Mouse (Mus musculus) kidney, embryonic 15.5 days (tissue): Measurements from ENCODE around the gene Acat3. TPM values are rescaled to one million over a fixed set of nuclear protein-coding genes. Genes with fewer than 3 reads are reported as not detected.
"Not testable (repeated sequence)": the region's sequence is repeated elsewhere in the genome, so short reads cannot be mapped to it uniquely, and the experiment has no call there.

Experiments
- ATAC-seq: fragments of 200-750 bp; cut with Nextera tagmentation; replicated peaks from 2 replicates; pipeline ENCODE4 v1.8.0; 2017; ENCODE audit warnings: moderate TSS enrichment; ENCODE audit not compliant: low FRiP score
- H3K27ac ChIP-seq: fragments of 300-500 bp; sonication (generic); 2 replicates; pipeline ENCODE4 v1.5.1; 2015; ENCODE audit warnings: mild to moderate bottlenecking, inconsistent platforms
- H3K27me3 ChIP-seq: fragments of 300-500 bp; sonication (generic); 2 replicates; pipeline ENCODE4 v1.6.1; 2015; ENCODE audit warnings: inconsistent platforms
- H3K36me3 ChIP-seq: fragments of 300-500 bp; sonication (generic); 2 replicates; pipeline ENCODE4 v1.6.1; 2015; ENCODE audit warnings: inconsistent platforms
- H3K4me1 ChIP-seq: fragments of 300-500 bp; sonication (generic); 2 replicates; pipeline ENCODE4 v1.6.1; 2015; ENCODE audit warnings: inconsistent platforms
- H3K4me2 ChIP-seq: fragments of 300-500 bp; sonication (generic); 2 replicates; pipeline ENCODE4 v1.6.1; 2015; ENCODE audit warnings: moderate library complexity, mild to moderate bottlenecking, inconsistent platforms
- H3K4me3 ChIP-seq: fragments of 300-500 bp; sonication (generic); replicated peaks from 2 replicates; pipeline ENCODE4 v1.5.1; 2015; ENCODE audit warnings: mild to moderate bottlenecking, inconsistent platforms
- H3K9ac ChIP-seq: fragments of 300-500 bp; sonication (generic); 2 replicates; pipeline ENCODE4 v1.6.1; 2015; ENCODE audit warnings: mild to moderate bottlenecking, inconsistent platforms
- H3K9me3 ChIP-seq: fragments of 300-500 bp; sonication (generic); replicated peaks from 2 replicates; pipeline ENCODE4 v1.6.1; 2016; ENCODE audit warnings: inconsistent platforms
- WGBS: fragments of 180-500 bp; shearing (Covaris S2); methylation state at CpG from one replicate; pipeline ENCODE4 v1.1.7; 2015; ENCODE audit warnings: mixed read lengths; 5-methylcytosine and 5-hydroxymethylcytosine counted together
- polyA plus RNA-seq: library from polyadenylated mRNA; unstranded; fragments of >200 nt; fragmentation: Nextera tagmentation; extraction: Ambion mirVana; gene quantifications from 2 replicates; pipeline ENCODE4 v1.2.1, GENCODE M21; 2015

Acat3 gene
- 2.2 and 3.4 TPM in 2 replicates for polyA plus RNA-seq

DNA sequence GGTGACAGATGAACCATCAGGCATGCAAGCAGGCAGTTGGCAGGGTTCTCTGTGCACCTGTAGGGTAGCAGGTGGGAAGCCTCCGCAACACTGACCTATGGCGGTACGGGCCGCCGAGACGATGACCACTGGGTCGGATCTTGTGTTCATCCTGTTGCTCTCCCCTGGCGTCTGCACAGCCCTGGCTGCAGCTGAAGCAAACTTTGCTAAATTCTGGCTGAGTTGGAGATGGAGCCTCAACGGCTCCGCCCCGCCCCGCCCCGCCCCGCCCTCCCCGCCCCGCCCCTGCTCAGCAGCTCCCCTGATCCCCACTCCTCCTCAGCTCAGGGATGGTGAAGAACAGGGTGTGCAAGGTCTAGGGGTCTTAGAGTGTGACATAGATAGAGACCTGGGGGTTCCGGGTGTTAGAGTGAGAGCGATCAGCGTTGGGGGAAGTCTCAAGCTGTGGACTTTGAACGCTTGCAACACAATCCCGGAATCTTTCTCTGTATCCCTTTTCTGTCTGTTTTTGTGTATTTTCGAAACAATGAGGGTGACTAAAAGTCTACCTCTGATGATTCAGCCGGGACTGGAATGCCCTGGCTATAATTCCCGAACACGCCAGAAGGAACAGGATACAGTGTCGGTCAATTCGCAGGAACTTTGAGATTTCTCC is at the start of gene Acat3:
TSS of gene Acat3 (minus strand) at position 450 of the 655 bp plus-strand sequence.
- 10% methylated on average over 27 of the region's 27 CpGs for WGBS
- peak within 1 kb of the TSS; percentile 38 for H3K4me3 ChIP-seq
- no peaks in the 10 kb centered on the region for H3K9me3 ChIP-seq
- H3K4me2 ChIP-seq, result peak within 1 kb of the TSS; percentile 70
- H3K36me3 ChIP-seq, result peaks cover 27% of the 10 kb centered on the region
- H3K4me1 ChIP-seq, result peaks cover 8% of the 10 kb centered on the region; the same call in 1 of the 2 replicates
- H3K27me3 ChIP-seq, result no peaks in the 10 kb centered on the region
- H3K27ac ChIP-seq, result no peak within 1 kb of the TSS
- ATAC-seq, result peak; percentile 87
- 0 out of 2 replicates have a peak within 1 kb of the TSS, but pooled peaks have one; percentile 23 for H3K9ac ChIP-seq

DNA sequence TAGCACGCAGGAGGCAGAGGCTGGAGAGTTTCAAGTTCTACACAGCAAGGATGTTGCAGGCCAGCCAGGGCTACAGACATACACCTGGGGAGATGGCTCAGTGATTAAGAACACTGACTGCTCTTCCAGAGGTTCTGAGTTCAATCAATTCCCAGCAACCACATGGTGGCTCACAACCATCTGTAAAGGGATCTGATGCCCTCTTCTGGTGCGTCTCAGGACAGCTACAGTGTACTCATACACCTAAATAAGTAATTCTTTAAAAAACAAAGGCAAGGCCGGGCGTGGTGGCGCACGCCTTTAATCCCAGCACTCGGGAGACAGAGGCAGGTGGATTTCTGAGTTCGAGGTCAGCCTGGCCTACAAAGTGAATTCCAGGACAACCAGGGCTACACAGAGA is 47.7 kb upstream of the Acat3 start:
- H3K4me3 ChIP-seq, H3K9me3 ChIP-seq, H3K4me2 ChIP-seq, H3K27me3 ChIP-seq, H3K9ac ChIP-seq, ATAC-seq, H3K27ac ChIP-seq: not testable (repeated sequence)
- H3K4me1 ChIP-seq, result peaks cover 15% of the 10 kb centered on the region
- H3K36me3 ChIP-seq, result peaks cover 40% of the 10 kb centered on the region
- WGBS, result 95% methylated on average over 8 of the region's 8 CpGs

DNA sequence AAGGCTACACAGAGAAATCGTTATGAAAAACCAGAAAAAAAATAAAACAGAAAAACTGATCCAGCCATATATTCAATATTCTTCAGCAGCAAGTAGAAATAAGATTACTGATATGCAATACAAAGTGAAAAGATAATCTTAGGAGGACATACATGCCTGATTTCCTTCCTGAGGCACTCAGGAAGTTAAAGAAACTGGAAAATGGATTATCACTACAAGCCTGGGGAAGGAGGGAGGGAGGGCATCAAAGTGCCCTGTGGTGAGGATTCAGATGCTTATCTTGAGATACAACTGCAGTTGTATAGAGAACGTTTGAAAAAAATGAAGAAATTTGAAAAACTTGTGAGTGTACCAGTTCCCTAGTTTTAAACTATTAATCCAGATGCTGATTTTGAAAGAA is 43.6 kb upstream of the Acat3 start:
- Histone ChIP-seq H3K9ac (no peak overlapping the region), H3K4me2 (no peak overlapping the region), H3K4me3 (no peak overlapping the region), H3K27me3 (no peaks in the 10 kb centered on the region), H3K4me1 (peaks cover 2% of the 10 kb centered on the region; the same call in 1 of the 2 replicates), H3K27ac (no peak overlapping the region), H3K9me3 (no peaks in the 10 kb centered on the region), H3K36me3 (peaks cover 75% of the 10 kb centered on the region)
- 79% methylated on average over 2 of the region's 2 CpGs for WGBS
- no peak for ATAC-seq

GRCm38 (mm10) chr17:12978546-12978945 is 38.1 kb upstream of the Acat3 start:
- H3K4me2 ChIP-seq, result no peak overlapping the region
- H3K9me3 ChIP-seq, result no peaks in the 10 kb centered on the region
- no peak overlapping the region for H3K4me3 ChIP-seq
- no peak overlapping the region for H3K9ac ChIP-seq
- WGBS, result 96% methylated on average over 1 of the region's 1 CpGs
- no peaks in the 10 kb centered on the region for H3K27me3 ChIP-seq
- H3K36me3 ChIP-seq, result peaks cover 80% of the 10 kb centered on the region
- no peak overlapping the region for H3K27ac ChIP-seq
- H3K4me1 ChIP-seq, result no peaks in the 10 kb centered on the region
- no peak for ATAC-seq

DNA sequence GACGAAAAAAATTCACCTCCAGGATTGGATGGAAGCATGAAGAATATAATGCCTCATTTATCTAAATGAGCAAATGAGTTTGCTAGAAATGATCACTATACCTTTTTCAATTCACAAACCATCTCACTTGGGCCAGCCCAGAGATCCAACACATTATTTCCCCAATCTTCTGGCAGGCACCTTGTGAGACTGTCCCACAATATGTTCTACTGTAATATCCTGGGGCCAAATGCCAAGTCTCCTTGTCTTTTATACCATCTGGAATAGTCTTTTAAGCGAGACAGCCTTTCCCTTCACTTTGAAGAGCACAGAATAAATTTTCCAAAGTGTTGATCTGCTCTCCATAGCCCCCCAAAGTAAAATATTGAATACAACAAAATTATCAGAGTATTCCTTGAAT is 33.5 kb upstream of the Acat3 start:
- 83% methylated on average over 2 of the region's 2 CpGs for WGBS
- no peaks in the 10 kb centered on the region for H3K4me1 ChIP-seq
- no peak overlapping the region for H3K9ac ChIP-seq
- no peak overlapping the region for H3K27ac ChIP-seq
- H3K9me3 ChIP-seq, result no peaks in the 10 kb centered on the region
- H3K4me3 ChIP-seq, result no peak overlapping the region
- H3K36me3 ChIP-seq, result peaks cover 71% of the 10 kb centered on the region
- H3K27me3 ChIP-seq, result no peaks in the 10 kb centered on the region
- ATAC-seq, result no peak
- no peak overlapping the region for H3K4me2 ChIP-seq

GRCm38 (mm10) chr17:12967173-12967572 is 26.8 kb upstream of the Acat3 start:
- no peak for ATAC-seq
- no peaks in the 10 kb centered on the region for H3K4me1 ChIP-seq
- H3K9ac ChIP-seq, result no peak overlapping the region
- H3K4me3 ChIP-seq, result no peak overlapping the region
- no peaks in the 10 kb centered on the region for H3K9me3 ChIP-seq
- no peak overlapping the region for H3K4me2 ChIP-seq
- H3K27ac ChIP-seq, result no peak overlapping the region
- peaks cover 58% of the 10 kb centered on the region for H3K36me3 ChIP-seq
- H3K27me3 ChIP-seq, result no peaks in the 10 kb centered on the region
- WGBS, result 89% methylated on average over 2 of the region's 2 CpGs

- H3K27me3 ChIP-seq, result no peaks in the 10 kb centered on the region
- H3K4me3 ChIP-seq, result no peak overlapping the region
- no peak for ATAC-seq
- H3K36me3 ChIP-seq, result peaks cover 38% of the 10 kb centered on the region
- H3K9ac ChIP-seq, result no peak overlapping the region
- H3K9me3 ChIP-seq, result no peaks in the 10 kb centered on the region
- H3K4me2 ChIP-seq, result no peak overlapping the region
- 71% methylated on average over 3 of the region's 3 CpGs for WGBS
- H3K4me1 ChIP-seq, result peaks cover 7% of the 10 kb centered on the region
- H3K27ac ChIP-seq, result no peak overlapping the region
These were observed 23.1 kb upstream of the Acat3 start for GRCm38 (mm10) chr17:12963476-12963875.

DNA sequence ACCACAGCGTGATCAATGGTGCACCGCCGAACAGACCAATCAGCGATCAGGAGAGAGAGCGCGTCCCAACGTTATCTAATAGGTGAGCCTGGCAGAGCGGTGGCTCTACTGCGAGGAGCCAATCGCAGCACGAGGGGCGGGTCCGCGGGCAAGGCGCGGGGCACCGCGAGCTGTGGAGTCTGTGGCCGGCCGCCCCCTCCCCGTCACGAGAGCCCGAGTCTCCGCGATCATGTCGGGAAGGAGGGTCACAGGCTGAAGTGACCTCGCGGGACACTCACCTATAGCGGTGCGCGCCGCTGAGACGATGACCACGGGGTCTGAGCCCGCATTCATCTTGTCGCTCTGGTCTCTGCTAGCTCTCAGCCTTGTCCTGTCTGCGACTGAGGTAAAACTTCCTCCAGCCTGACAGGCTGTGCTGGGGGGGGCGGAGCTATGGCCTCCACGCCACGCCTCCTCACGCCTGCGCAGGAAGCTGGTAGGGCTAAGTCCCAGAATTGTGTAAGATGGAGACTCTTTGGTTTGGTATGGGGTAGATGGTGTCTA is 20.0 kb upstream of the Acat3 start, which contains the start of gene Acat2:
TSS of gene Acat2 (minus strand) at position 417 of the 543 bp plus-strand sequence.
- H3K4me1 ChIP-seq, result peaks cover 7% of the 10 kb centered on the region
- peak; percentile 99 for ATAC-seq
- H3K9me3 ChIP-seq, result no peaks in the 10 kb centered on the region
- H3K4me3 ChIP-seq, result peak within 1 kb of the TSS; percentile 87
- H3K4me2 ChIP-seq, result peak within 1 kb of the TSS; percentile 84
- peak within 1 kb of the TSS; percentile 72 for H3K9ac ChIP-seq
- WGBS, result 0% methylated on average over 41 of the region's 42 CpGs
- peak within 1 kb of the TSS; percentile 91 for H3K27ac ChIP-seq
- H3K36me3 ChIP-seq, result peaks cover 28% of the 10 kb centered on the region
- H3K27me3 ChIP-seq, result no peaks in the 10 kb centered on the region

GRCm38 (mm10) chr17:12959377-12959776 is 19.0 kb upstream of the Acat3 start:
- Histone ChIP-seq H3K4me2 (peak overlapping the region; percentile 41), H3K36me3 (peaks cover 23% of the 10 kb centered on the region)
- not testable (repeated sequence) for H3K9ac ChIP-seq, H3K4me1 ChIP-seq, ATAC-seq, H3K4me3 ChIP-seq, H3K9me3 ChIP-seq, H3K27me3 ChIP-seq, H3K27ac ChIP-seq
- WGBS, result 40% methylated on average over 1 of the region's 2 CpGs

- Histone ChIP-seq H3K9ac (no peak overlapping the region), H3K4me2 (no peak overlapping the region), H3K4me1 (peaks cover 7% of the 10 kb centered on the region), H3K27ac (no peak overlapping the region), H3K36me3 (peaks cover 40% of the 10 kb centered on the region), H3K27me3 (no peaks in the 10 kb centered on the region), H3K4me3 (no peak overlapping the region), H3K9me3 (no peaks in the 10 kb centered on the region)
- no peak for ATAC-seq
- 92% methylated on average over 8 of the region's 8 CpGs for WGBS
These were observed 16.3 kb upstream of the Acat3 start for GRCm38 (mm10) chr17:12956664-12957063.

DNA sequence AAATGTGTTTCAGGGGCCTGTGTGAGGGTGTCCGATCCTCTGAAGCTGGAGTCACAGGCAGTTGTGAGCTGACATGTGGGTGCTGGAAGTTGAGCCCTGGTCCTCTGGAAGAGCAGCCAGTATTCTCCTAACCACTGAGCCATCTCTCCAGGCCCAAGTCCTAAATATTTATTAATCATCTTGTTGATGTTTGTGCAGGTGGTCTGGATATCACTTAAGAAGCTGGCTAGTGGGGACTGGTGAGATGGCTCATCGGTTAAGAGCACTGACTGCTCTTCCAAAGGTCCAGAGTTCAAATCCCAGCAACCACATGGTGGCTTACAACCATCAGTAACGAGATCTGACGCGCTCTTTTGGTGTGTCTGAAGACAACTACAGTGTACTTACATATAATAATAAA is 9.3 kb upstream of the Acat3 start:
- no peaks in the 10 kb centered on the region for H3K4me1 ChIP-seq
- ATAC-seq, result no peak
- H3K4me3 ChIP-seq, result no peak overlapping the region
- H3K9ac ChIP-seq, result no peak overlapping the region
- H3K9me3 ChIP-seq, result no peaks in the 10 kb centered on the region
- H3K27ac ChIP-seq, result no peak overlapping the region
- H3K4me2 ChIP-seq, result no peak overlapping the region
- WGBS, result 90% methylated on average over 5 of the region's 5 CpGs
- H3K27me3 ChIP-seq, result no peaks in the 10 kb centered on the region
- peaks cover 72% of the 10 kb centered on the region for H3K36me3 ChIP-seq

- WGBS, result 92% methylated on average over 6 of the region's 6 CpGs
- Histone ChIP-seq H3K4me1 (peaks cover 8% of the 10 kb centered on the region; the same call in 1 of the 2 replicates), H3K36me3 (peaks cover 44% of the 10 kb centered on the region), H3K27ac (no peak overlapping the region), H3K27me3 (no peaks in the 10 kb centered on the region), H3K4me2 (no peak overlapping the region), H3K9ac (no peak overlapping the region), H3K9me3 (no peaks in the 10 kb centered on the region), H3K4me3 (no peak overlapping the region)
- no peak for ATAC-seq
These were observed 2.2 kb upstream of the Acat3 start for GRCm38 (mm10) chr17:12942459-12943162.
